Mouse (Mus musculus) kidney, postnatal 4 days (tissue): ENCODE data around the gene Abi1.
"Not testable (repeated sequence)": the region's sequence is repeated elsewhere in the genome, so short reads cannot be mapped to it uniquely, and the experiment has no call there.

ENCODE experiments used
- DNase-seq, 2 experiments: peaks; one replicate each; pipeline ENCODE4 v3.0.0; 2021; ENCODE audit warnings: mixed read lengths in 2 of 2

Gene Abi1

DNA sequence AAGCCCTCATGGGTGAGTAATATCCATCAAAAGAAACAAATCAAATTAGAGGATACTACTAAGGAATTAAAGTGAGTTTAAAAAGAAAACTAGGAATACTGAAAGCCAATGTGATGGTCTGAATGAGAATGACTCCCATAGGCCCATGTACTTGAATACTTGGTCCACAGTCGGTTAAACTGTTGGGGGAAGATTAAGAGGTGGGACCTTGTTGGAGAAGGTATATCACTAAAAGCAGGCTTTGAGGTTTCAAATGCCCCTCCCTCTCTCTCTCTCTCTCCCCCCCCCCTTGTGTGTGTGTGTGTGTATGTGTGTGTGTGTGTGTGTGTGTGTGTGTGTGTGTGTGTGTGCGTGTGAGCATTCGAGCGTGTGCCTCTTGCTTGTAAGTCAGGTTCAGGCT lies 9.4 kb downstream of the Abi1 start:
- no peak for DNase-seq

DNA sequence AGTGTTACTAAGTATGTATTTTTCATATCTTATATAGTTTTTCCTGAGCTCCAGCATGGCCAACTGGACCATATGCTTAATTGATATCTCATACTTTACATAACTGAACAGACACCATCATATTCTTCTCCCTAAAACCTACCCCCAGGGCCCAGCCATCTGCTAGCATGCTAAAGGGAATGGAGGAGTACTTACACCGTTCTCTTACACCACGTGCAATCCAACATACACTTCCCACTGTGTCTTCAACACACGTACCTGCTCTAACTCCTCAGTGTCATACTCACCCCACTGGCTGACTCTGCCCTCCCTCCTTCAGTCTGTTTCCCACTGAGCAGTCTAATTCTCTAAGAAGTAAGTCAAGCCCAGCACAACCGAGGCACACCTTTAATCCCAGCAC lies 11.2 kb downstream of the Abi1 start:
- DNase-seq, result no peak

DNA sequence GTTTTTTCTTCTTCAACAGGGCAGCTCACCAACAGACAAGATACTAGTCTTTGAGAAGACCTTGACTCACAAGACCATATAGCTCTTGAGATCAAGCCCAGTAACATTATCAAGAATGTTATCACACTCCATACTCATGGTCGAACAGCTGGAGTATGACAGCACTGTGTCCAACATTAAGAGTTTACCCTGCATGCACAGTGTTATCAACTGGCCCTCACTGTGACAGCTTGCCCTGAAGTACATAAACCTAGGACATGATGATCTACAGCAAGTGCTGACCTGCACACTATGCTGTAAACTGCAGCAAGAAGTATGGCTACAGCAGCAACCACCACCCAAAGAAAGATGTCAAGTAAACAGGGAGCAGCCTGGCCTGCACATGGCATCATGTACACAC lies 13.7 kb downstream of the Abi1 start:
- DNase-seq, result no peak

DNA sequence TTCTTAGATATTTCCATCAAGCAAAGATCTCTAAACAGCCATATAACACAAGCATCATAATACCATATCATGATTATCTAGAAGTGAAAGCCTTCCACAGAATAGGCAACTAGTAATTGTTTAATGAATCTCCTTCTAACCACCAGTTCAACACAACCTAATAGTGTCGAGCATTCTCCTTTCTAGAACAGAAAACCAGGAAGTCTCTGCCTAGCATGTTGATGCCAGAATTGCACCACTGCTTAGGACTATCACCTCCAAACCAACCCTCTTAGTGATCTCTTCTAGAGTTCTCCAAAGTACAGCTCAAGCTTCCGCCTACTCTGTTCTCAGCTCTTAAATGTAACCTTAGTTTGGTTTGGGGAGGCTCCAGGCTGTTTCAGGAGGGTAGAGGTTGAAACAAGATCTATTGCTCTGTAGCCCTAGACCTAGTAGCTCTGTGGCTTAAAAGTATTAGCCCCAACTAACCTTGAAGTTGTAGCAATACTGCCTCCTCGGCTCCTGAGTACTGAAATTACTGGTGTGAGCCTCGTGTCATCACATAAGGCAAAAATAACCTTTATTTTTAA lies 16.2 kb downstream of the Abi1 start:
- no peak for DNase-seq

DNA sequence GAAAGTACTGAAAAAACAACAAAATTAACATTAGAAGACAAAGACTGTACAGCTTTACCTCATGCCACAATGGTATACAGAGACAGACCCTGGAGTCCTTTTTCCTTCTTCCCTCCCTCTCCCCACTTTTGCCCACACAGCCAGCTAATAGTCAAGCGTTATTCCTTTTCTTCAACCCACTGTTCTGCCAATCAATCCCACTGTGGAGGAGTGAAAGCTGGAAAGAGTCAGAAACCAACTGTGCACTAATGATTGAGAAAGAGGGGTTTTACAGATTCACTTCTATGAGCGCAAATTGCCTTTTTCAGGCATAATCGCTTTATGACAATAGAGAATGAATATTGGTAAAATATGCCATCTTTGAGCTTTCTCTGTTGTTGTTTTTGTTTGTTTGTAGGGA lies 17.0 kb downstream of the Abi1 start:
- DNase-seq, result no peak

DNA sequence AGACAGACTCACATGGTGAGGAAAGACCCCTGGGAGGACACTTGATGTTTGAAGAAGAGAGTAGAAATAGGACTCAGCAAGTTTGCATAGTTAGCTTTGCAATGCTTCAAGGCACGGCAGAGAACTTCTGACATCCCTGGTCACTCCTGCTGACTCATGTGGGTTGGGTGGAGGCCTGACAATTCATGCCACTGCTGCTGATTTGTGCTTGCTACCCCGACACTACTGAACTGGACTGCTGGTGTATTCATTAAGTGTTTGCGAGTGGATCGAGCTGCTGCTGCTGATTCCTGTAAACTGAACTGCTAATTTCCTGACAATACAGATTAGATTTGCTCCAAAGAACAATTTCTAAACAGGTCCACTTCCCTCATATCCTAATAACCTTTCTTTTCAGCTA lies 18.3 kb downstream of the Abi1 start:
- no peak for DNase-seq

DNA sequence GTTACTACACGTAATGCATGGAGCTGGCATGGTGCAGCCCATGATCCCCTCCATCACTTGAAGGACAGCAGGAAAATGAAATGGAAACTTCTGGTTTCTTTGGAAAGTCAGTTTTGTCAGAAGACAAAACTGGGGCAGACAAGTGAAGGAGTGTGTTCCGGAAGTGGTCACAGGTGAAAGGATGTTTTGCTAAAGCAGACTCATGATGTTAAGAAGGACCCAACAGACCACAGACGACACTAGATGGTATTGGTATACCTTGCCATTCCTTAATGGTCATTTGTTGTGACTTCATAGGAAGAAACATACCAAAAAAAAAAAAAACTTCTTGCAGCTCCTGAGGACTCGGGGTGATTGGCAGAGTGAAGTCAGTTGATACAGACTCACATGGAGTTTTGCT lies 18.7 kb downstream of the Abi1 start:
- no peak for DNase-seq

DNA sequence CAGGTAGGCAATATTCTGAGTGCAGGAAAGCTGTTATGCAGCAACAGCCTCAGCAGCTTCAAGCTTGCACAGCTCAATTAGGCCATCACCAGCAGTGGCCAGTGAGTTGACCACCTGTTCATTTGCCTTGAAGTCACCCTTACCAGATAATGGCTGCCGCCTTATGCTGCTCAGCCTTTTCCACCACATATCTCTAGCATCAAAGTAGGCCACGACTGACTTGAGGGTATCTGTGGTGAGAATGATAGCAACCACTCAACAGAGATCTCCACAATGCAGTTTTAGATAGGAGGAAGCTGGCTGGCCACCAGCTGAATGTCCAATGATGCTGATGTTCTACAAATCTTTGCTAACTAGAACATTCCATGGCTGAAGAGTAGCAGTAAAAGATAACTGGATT lies 20.9 kb downstream of the Abi1 start:
- DNase-seq, result no peak

DNA sequence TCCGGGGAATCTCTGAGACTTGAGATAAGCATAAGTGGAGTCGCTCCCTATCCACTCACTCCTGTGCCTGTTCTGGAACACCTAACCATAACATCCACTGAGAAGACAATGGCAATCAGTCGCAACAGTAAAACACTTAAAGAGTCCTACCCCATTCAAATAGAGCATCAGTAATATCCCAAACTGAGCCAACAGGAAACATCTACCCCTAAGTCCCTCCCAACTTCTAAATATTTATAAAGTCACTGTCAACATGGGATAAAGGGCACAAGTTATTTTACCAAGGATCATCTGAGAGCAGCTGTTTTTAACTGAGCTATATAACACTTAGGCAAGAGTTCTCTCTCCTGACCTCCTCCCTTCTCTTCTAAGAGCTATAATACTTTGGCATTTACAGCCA lies 23.9 kb downstream of the Abi1 start:
- DNase-seq, result no peak

DNA sequence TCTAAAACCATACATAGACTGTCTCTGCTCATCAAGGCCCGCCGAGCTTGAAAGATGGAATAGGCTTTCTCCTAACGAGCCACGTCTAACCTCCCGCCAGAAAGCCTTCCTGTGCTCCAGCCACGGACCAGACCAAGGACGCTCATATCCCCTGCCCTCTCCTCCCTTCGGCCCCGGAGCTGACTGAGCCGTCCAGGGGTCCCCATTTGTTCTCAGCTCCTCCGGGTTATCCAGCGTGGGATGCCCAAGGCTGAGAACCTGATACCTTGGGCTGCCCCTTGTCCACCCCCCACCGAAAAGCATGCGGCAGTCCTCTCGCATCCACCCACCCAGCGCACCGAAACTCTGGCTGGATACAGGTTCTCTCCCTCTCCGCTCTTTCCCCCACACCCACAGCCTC lies 24.7 kb downstream of the Abi1 start:
- no peak for DNase-seq

DNA sequence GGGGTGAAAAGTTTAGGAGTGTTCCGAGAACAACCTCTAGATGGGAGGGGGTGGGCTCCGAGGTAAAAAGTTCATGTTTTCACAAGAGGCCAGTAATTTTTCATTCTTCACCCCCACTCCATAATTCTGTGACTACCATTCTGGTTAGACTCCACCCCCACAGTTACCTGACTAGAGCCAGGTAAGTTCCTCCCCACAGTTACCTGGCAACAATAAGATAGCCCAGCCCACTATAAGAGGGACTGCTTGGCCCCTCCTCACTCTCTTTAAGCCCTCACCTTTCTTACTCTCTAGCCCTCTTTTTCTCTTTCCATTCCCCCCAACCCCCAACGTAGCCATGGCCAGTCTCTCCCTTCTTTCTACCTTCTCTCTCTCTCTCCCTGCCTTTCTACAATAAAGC lies 25.1 kb downstream of the Abi1 start:
- DNase-seq, result not testable (repeated sequence)

DNA sequence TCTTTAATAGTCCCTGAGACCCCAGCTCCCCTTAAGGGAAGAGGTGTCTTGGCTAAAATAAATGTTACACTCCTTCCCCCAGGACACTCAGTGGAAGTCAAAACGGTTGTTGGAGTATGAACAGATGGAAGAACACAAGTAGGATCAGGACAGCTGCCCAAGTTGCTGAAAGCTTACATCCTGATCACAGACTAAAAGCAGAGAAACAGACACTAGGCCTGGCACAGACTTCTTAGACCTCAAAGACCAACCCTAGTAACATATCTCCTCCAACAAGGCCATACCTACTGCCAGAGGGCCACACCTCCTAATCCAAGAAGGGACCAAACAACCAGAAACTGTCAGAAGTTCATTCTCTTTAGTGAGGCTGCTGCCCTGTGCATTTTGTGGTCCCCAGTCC lies 31.8 kb downstream of the Abi1 start:
- no peak for DNase-seq

DNA sequence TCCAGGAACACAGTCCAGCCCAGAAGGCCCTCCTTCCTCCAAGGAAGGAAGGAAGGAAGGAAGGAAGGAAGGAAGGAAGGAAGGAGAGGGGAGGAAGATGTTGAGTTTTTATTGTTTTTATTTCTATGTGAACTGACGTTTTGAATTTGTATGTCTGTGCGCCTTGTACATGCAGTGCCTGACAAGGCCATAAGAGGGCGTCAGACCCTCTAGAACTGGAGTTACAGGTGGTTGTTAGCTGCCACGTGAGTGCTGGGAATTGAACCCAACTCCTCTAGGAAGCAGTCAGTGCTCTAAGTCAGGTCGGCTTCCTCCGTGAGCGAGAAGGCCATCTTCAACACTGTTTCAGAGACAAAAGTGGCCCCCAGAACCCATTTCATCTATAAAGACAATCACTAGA lies 32.5 kb downstream of the Abi1 start:
- DNase-seq, result no peak

DNA sequence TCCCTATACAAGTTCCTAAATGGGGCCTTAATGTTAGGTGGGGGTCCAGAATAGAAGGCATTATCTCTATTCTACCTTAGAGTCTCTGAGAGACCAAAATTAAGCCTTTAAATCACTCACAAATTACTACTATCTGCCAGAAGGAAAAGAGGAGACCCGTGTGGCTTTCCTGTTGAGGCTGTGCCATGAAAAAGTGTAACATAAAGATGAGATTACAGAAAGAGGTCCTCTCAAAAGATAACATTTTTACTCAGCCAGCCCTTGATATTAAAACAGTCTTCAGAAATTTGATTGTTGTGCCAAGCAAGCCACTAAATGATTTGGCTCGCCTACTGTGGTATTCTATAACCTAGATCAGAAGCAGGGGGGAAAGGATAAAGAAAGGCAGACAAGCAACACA lies 32.9 kb downstream of the Abi1 start:
- no peak for DNase-seq

DNA sequence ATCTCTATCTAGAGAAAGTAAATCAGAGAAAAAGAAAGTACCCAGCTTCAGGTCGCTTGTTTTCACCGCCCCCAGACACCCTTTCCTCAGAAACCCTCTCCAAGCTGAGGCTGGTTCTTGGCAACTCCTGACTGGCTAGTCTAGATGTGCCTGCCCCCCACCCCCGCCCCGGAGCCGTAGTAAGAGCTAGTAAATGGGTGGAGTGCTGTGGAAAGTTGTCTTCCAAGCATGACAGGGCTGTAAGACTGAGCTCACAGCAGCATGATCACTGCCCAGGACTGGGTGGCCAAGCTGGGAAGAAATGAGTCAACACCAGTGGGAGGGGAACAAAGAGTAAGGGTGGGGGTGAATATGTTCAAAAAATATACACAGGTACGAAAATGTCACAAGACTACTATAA lies 33.8 kb downstream of the Abi1 start:
- peak in 1 of 2 experiments; percentile 6 for DNase-seq

DNA sequence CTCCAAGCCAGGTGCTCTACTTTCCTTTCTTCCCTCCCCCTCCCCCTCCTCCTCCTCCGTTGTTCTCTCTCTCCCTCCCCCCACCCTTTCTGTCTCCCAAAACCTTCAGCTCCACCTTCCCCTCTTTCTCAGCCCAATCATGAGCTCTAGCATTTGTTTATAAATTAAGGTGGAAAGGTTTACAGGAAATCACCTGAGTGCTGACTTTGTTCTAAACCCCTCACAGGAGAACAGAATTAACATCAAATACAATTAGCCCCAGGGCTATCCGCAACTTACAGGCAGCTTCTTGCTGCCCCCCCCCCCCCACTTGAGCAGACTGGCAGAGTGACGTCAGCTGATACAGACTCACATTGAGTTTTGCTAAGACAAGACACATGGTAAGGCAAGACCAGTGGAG lies 37.4 kb downstream of the Abi1 start:
- DNase-seq, result no peak

DNA sequence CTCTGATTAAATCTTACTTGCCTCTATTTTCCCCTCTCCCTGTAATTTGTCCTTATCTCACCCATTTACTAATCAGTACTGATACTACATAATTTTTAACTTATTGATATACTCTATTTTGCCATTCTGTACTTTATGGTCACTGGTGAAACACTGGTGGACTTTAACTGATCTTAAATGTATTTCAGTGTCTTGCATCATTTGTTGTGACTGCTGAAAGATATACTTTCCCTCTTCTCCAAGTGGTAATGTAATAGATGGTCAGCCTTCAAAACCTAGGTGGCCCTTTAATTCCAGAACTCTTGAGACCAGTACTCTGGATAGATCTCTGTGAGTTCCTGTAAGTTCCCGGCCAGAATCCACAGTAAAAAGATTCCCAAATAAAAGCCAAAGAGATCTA lies 40.4 kb downstream of the Abi1 start:
- DNase-seq, result no peak

DNA sequence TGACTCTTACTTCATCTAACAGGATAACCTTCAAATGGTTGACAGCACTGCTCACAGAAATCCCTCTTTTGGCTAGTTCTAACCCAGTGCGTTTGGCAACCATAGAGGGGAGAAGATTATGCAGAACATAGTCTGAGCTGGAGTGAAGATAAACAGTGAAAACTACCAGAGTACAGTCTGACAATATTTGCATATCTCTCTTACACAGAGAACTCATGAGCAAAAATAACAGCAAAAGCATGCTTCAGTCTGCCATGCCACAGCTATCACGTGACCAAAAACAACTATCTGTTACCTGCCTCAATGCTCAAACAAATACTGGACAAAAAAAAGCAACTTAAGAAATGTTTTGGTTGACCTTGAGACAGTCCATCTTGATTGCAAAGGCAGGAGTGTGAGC lies 41.2 kb downstream of the Abi1 start:
- DNase-seq, result no peak

DNA sequence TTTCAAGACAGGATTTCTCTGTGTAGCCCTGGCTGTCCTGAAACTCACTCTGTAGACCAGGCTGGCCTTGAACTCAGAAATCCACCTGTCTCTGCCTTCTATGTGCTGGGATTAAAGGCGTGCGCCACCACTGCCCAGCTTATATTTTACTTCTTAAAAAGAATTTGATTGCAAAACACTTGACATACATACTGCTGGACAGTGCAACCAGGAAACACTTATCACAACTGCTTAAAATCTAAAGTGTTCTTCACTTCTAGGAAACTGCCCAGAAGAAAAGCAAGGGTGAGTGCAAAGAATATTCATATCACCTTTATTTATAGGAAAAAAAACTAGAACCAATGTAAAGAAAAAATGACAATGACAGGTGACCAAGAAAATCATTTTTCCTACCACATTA lies 42.0 kb downstream of the Abi1 start:
- no peak for DNase-seq

DNA sequence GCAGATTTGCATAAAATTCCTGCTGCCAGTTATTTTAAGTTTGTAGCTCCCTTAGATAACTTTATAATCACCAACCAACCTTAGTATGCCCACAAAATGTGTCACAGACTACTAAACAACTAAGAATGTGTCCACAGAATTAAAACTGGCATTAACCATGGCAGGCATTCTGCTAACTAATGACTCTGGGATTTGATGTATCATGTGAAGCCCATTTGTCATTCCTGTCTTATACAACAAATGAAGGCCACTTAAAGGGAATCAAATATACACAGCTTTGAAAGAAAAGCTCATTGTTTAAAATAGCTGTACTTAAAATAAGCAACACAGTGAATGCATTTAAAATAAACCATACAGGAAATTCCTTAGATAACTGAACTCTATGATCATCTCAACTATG lies 44.0 kb downstream of the Abi1 start:
- no peak for DNase-seq

DNA sequence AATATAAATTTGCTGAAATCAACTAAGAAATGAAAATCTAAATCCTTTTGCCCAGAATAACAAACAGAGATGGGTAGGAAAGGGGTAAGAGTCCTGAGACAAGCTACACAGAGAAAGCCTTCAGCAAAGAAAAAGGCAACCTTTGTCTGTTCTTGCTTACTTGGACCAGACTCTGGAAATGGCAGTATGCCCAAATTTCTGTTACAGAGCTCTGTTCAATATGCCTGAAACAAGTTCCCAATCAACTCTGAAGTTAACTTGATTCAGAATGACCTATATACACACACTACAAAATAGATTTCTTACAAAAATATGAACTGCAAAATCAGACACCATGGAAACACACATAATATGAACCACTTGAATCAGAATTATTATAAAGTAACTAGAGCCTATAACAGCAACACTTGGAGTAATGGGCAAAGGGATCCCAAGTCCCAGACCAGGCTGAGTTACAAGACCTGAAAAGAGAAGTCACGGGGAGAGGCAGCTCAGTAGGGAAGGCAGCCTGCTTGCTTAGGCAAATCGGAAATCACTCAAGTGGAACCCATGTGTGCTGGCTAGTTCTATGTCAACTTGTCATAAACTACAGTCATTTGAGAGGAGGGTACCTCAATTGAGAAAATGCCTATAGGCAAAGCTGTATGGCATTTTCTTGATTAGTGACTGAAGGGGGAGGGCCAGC lies 53.9 kb downstream of the Abi1 start:
- DNase-seq, result peak; percentile 14 to 19

DNA sequence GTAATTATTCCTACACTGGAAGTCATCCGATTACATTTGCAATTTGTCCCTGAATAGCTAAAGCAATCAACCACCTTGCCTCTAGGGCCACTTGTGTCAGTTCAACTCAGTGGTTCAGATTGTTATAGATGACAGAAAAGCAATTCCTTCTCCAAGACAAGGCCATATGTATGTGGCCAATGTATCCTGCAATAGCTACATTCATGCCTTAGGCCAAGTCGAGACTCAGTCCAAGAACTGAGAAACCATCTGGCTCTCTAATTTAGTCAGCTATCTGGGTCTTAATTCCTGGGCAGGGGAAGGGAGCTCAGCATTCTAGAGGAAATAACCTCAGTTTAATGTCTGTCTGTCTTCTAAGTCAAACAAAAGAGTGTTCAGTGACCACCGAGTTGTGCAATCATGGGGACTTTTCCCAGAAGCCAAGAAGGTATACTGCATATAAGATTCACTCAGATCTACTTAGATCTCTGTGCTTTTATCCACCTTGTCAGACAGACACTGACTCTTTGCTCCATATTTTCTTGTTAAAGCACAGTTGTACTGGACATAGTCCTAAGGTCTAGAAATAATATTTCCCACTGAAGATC lies 62.6 kb downstream of the Abi1 start:
- DNase-seq, result no peak

DNA sequence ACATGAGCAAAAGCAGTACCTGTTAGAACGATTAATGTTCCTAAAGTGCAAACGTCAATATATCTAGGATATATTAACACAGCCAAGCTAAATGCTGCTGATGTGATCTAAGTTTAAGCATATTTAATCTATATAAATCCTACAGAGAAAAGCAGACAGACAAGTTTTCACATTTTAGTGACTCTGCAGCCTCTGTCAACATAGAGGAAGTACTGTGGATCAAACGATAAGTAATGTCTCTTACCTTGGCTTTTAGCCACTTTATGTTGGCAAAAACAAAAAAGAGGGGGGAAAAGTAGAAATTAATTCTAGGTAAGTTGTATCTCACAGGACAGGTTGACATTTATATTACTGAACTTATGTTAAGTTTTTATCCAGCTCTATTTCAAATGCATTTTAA lies 77.1 kb downstream of the Abi1 start:
- DNase-seq, result no peak

DNA sequence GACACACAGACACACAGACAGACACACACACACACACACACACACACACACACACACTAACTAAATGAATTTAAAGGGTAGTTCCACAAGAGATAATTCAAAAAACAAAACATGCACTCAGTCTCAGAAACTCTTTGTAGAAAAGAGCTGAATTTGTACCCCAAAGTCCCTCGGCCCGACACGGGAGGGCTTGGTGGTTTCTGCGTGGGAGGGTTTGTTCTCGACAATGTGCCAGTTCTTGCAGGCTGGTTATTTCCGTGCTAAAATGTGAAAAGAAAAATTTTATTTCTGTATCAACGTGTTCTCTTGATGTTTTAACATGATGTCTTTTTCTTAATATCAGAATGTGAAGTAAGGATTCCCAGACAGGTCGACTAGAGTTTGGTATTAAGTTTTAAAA lies 77.8 kb downstream of the Abi1 start:
- DNase-seq, result no peak

DNA sequence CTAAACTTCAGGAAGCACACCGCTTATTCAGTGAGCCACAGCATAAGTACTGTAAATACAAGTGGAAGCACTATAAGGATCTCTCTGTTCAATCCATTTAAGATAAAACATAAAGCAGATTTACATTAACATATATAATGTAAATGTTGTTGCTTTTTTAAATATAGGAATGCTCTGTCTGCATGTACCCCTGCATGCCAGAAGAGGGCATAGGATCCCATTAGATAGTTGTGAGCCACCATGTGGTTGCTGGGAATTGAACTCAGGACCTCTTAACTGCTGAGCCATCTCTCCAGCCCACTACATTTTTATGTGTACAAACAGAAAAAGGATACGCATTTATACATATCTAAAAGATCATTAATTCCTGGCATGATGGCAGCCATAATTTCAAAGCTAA lies 78.4 kb downstream of the Abi1 start:
- DNase-seq, result no peak
